Mouse (Mus musculus) limb, embryonic 12.5 days (tissue): ENCODE measurements around the gene Gtf2f1. TPM values are rescaled to one million over a fixed set of nuclear protein-coding genes. Genes with fewer than 3 reads are reported as not detected.

Experiments
- ATAC-seq: fragments of 200-750 bp; cut with Nextera tagmentation; 2 replicates; pipeline ENCODE4 v1.8.0; 2017; ENCODE audit warnings: low read depth, moderate TSS enrichment; ENCODE audit not compliant: insufficient number of reproducible peaks, insufficient read depth, low FRiP score, low TSS enrichment
- H3K27ac ChIP-seq: fragments of 300-500 bp; sonication (generic); 2 replicates; pipeline ENCODE4 v1.5.1; 2016; ENCODE audit warnings: mild to moderate bottlenecking, moderate library complexity
- H3K27me3 ChIP-seq: fragments of 300-500 bp; sonication (generic); 2 replicates; pipeline ENCODE4 v1.6.1; 2016; ENCODE audit warnings: mild to moderate bottlenecking, moderate library complexity
- H3K36me3 ChIP-seq: fragments of 300-500 bp; sonication (generic); 2 replicates; pipeline ENCODE4 v1.6.1; 2016; ENCODE audit warnings: mild to moderate bottlenecking, moderate library complexity
- H3K4me1 ChIP-seq: fragments of 300-500 bp; sonication (generic); replicated peaks from 2 replicates; pipeline ENCODE4 v1.6.1; 2016
- H3K4me2 ChIP-seq: fragments of 300-500 bp; sonication (generic); 2 replicates; pipeline ENCODE4 v1.6.1; 2016; ENCODE audit warnings: mild to moderate bottlenecking, moderate library complexity
- H3K4me3 ChIP-seq: fragments of 300-500 bp; sonication (generic); replicated peaks from 2 replicates; pipeline ENCODE4 v1.5.1; 2016; ENCODE audit warnings: mild to moderate bottlenecking
- H3K9ac ChIP-seq: fragments of 300-500 bp; sonication (generic); replicated peaks from 2 replicates; pipeline ENCODE4 v1.6.1; 2016; ENCODE audit warnings: mild to moderate bottlenecking, moderate library complexity
- H3K9me3 ChIP-seq: fragments of 300-500 bp; sonication (generic); 2 replicates; pipeline ENCODE4 v1.6.1; 2016; ENCODE audit warnings: mild to moderate bottlenecking, moderate library complexity
- WGBS: fragments of 180-500 bp; shearing (Covaris S2); methylation state at CpG from one replicate; pipeline ENCODE4 v1.1.7; 2016; 5-methylcytosine and 5-hydroxymethylcytosine counted together
- polyA plus RNA-seq: library from polyadenylated mRNA; unstranded; fragments of >200 nt; fragmentation: Nextera tagmentation; extraction: Ambion mirVana; gene quantifications from 2 replicates; pipeline ENCODE4 v1.2.1, GENCODE M21; 2016

Gene Gtf2f1
- polyA plus RNA-seq, 1 experiment from 2014 or later, result 61.5 TPM

DNA sequence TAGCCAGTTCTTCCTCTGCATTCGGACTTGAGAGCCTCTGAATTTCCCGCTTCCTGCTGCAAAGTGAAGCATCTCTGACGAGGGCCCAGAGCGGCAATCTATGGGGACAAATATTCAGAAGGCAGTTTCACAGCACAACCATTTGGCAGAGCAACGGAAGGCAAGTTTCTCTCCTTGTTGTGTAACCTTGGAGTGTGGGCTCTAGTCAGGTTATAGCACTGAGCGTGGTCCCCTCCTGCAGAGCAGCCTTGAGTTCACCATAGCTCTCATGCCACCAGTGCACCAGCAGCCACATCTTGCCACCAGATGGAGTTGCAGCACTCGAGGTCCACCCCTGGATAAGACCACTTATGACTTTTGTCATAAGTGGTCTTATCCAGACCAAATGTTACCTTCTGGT is 22.6 kb downstream of the Gtf2f1 start:
- no peak for ATAC-seq
- peaks cover 22% of the 10 kb centered on the region for H3K36me3 ChIP-seq
- no peak overlapping the region for H3K4me2 ChIP-seq
- H3K27me3 ChIP-seq, result no peaks in the 10 kb centered on the region
- H3K4me3 ChIP-seq, result no peak overlapping the region
- no peak overlapping the region for H3K9ac ChIP-seq
- H3K27ac ChIP-seq, result no peak overlapping the region
- WGBS, result 84% methylated on average over 7 of the region's 7 CpGs
- peaks cover 6% of the 10 kb centered on the region for H3K4me1 ChIP-seq
- no peaks in the 10 kb centered on the region for H3K9me3 ChIP-seq

DNA sequence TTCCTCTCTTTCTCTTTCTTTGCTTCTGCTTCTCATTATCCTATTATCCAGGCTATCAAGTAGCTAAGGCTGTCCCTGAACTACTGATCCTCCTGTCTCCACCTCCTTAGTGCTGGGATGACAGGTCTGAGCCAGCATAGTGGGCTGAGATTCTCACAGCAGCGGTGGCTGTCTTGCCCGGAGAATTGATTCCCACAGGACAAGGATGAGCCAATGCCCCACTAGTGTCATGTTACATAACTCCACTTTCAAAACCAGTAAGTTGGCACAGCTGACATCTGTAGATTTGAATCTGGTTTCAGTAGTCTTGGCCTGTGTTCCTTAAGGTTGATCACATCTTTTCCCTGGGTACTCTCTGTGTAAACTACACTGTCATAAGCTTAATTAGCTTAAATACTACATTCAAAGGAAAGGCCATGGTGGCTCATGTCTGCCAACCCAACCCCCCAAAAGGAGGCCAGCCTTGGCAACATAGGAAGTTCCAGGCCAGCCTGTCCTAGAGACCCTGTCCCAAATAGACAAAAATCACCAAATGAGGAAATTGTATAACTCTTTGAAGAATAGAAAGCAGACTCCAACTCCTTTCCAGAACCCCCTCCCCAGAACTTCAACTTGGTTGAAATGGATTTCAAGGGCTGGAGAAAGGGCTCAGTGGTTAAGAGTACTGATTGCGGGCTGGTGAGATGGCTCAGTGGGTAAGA is 24.8 kb downstream of the Gtf2f1 start:
- H3K4me1 ChIP-seq, result peaks cover 5% of the 10 kb centered on the region
- H3K27me3 ChIP-seq, result no peaks in the 10 kb centered on the region
- peaks cover 2% of the 10 kb centered on the region; the same call in 1 of the 2 replicates for H3K36me3 ChIP-seq
- no peak overlapping the region for H3K4me2 ChIP-seq
- no peak for ATAC-seq
- no peak overlapping the region for H3K4me3 ChIP-seq
- no peaks in the 10 kb centered on the region for H3K9me3 ChIP-seq
- 87% methylated on average over 3 of the region's 3 CpGs for WGBS
- no peak overlapping the region for H3K27ac ChIP-seq
- H3K9ac ChIP-seq, result no peak overlapping the region

DNA sequence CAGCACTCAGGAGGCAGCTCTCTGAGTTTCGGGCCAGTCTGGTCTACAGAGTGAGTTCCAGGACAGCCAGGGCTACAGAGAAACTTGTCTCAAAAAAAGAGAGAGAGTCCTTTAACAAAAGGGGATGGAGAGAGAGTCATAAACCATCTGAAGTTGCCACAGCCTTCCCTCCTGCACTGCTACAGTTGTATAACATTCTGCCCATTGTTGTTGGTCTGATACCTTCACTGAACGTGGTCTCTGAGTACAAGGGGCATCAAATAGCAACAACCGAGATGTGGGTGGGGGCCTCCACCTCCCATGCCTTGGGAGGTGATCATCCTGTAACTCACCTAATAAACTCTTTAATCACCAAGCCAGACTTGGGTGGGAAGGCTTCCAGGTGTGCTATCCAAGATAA is 25.4 kb downstream of the Gtf2f1 start:
- no peaks in the 10 kb centered on the region for H3K4me1 ChIP-seq
- H3K4me3 ChIP-seq, result no peak overlapping the region
- H3K27me3 ChIP-seq, result no peaks in the 10 kb centered on the region
- ATAC-seq, result no peak
- WGBS, result 81% methylated on average over 3 of the region's 3 CpGs
- no peaks in the 10 kb centered on the region for H3K36me3 ChIP-seq
- H3K9me3 ChIP-seq, result no peaks in the 10 kb centered on the region
- no peak overlapping the region for H3K27ac ChIP-seq
- H3K9ac ChIP-seq, result no peak overlapping the region
- no peak overlapping the region for H3K4me2 ChIP-seq

DNA sequence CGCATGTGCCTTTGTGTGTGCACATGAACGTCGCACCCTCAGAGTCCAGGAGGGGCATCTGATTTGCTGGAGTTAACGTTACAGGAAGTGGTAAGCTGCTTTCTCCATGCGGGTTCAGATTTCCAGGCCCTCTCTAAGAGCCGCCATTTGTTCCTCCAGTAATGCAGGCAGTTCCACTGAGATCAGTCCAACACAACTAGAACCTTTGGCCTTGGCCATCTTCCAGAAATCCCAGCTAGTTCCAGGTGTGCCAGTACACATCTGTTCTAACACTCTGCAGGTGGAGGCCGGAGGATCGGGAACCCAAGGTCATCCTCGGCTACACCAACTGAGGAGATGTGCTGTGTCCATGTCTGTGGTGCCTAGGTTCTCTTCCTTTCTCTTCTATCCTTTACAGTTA is 26.2 kb downstream of the Gtf2f1 start:
- WGBS, result 74% methylated on average over 9 of the region's 9 CpGs
- Histone ChIP-seq H3K27ac (no peak overlapping the region), H3K36me3 (no peaks in the 10 kb centered on the region), H3K4me2 (no peak overlapping the region), H3K4me3 (no peak overlapping the region), H3K4me1 (no peaks in the 10 kb centered on the region), H3K9ac (no peak overlapping the region), H3K27me3 (no peaks in the 10 kb centered on the region), H3K9me3 (no peaks in the 10 kb centered on the region)
- ATAC-seq, result no peak

DNA sequence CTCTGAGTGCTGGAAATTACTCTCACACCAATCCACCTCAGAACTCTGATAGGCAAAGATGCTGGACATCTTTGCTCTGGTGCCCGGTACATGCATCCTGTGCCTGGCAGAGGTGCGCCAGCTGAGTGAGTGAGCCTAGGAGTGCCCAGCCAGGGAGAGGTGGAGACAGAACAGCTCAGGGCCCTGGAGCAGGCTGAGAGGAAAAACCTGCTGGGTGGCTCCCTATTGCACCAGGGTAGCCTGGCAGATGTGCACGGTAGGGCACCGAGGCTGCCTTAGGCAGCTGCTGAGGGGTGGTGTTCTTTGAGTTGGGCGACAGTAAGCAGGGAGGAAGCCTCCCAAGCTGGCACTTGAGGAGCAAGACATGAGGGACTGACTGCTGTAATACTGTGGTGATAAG is 29.1 kb downstream of the Gtf2f1 start, which contains the start of gene Acer1:
Gene Acer1, minus strand, starts transcription at position 114 of the 400 bp plus-strand sequence.
- Histone ChIP-seq H3K27me3 (no peaks in the 10 kb centered on the region), H3K4me3 (no peak within 1 kb of the TSS), H3K4me2 (no peak within 1 kb of the TSS), H3K36me3 (no peaks in the 10 kb centered on the region), H3K27ac (no peak within 1 kb of the TSS), H3K4me1 (peaks cover 4% of the 10 kb centered on the region; the same call in 1 of the 2 replicates), H3K9ac (no peak within 1 kb of the TSS), H3K9me3 (no peaks in the 10 kb centered on the region)
- no peak for ATAC-seq
- 74% methylated on average over 5 of the region's 5 CpGs for WGBS

DNA sequence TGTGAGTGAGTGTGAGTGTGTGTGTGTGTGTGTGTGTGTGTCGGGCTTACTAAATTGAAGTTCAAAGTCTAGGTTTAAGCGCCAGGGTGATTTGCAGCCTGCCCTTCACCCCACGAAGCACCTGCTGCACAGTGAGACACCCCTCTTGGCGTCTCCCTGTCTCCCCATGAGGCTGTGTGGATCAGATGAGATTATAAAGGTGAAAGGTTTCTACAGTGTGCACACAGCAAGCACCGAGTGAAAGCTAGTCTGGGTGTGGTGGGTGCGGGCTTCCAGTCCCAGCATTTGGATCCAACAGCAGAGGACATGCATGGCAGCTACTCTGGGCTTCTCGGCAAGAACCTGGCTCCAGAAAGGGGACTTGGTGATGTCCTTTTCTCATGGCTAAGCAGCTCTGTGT is 30.0 kb downstream of the Gtf2f1 start:
- no peaks in the 10 kb centered on the region for H3K9me3 ChIP-seq
- no peak overlapping the region for H3K9ac ChIP-seq
- no peak for ATAC-seq
- no peak overlapping the region for H3K4me3 ChIP-seq
- WGBS, result 68% methylated on average over 7 of the region's 7 CpGs
- H3K4me2 ChIP-seq, result no peak overlapping the region
- H3K27me3 ChIP-seq, result no peaks in the 10 kb centered on the region
- peaks cover 4% of the 10 kb centered on the region; the same call in 1 of the 2 replicates for H3K4me1 ChIP-seq
- H3K27ac ChIP-seq, result no peak overlapping the region
- no peaks in the 10 kb centered on the region for H3K36me3 ChIP-seq

DNA sequence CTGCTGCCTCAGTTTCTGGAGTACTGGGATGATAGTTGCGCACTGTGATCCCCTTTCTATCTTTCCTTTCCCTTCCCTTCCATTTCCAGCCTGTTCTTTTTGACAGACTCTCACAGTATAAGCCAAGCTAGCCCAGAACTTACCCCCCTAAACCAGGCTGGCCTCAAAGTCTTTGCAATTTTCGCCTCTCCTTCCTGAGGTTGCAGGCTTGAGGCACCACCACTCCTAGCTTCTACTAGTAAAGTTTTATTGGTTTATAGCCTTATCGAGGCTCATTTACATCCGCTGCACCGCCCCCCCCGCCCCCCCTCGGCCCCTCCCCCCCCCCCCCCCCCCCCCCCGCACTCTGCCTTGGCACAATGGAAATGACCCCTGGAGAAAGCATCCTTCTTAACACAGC is 31.6 kb downstream of the Gtf2f1 start:
- WGBS, result 35% methylated on average over 4 of the region's 8 CpGs
- H3K9me3 ChIP-seq, result no peaks in the 10 kb centered on the region
- H3K4me3 ChIP-seq, result no peak overlapping the region
- no peak overlapping the region for H3K9ac ChIP-seq
- H3K27ac ChIP-seq, result no peak overlapping the region
- H3K4me2 ChIP-seq, result no peak overlapping the region
- peaks cover 4% of the 10 kb centered on the region; the same call in 1 of the 2 replicates for H3K4me1 ChIP-seq
- H3K36me3 ChIP-seq, result no peaks in the 10 kb centered on the region
- no peaks in the 10 kb centered on the region for H3K27me3 ChIP-seq
- ATAC-seq, result no peak

DNA sequence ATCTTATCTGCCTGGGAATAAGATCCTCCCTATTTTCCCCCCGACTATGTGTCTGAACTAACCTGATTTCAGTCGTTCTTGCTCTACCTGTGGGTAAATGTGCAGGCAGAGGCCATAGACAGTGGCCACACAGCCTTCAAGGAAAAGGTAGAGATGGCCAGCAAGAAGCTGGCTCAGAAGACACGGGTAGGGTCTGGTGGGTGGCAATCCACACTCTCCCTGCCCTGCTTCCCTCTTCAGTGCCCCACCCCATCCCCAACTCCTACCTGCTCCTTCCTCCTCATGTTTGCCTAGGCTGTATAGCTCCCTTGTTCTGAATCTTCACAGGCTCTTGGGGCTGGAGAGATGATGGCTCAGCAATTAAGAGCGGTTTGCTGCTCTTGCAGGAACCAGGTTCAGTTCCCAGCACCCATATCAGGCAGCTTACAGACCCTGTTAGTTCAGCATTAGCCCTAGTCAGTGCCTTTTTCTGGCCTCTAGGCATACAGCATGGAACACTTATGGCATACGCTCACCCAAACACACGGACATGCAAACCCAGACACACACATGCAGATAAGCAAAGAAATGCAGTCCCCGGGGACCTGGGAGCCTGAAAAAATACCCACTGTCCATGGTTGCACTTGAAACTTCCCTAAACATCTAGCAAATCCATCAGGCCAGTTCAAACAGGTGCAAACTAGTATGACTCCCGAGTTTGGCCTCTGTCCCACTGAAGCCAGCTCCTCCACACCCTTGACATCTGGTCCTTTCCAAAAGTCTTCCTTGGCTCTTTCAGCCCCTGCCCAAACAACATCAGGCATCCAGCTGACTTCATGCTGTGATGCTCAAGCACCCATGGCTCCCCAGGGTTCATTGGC is 34.3 kb downstream of the Gtf2f1 start:
- H3K27ac ChIP-seq, result no peak overlapping the region
- no peaks in the 10 kb centered on the region for H3K36me3 ChIP-seq
- H3K27me3 ChIP-seq, result no peaks in the 10 kb centered on the region
- no peak overlapping the region for H3K4me2 ChIP-seq
- WGBS, result 84% methylated on average over 8 of the region's 8 CpGs
- H3K9ac ChIP-seq, result no peak overlapping the region
- no peak for ATAC-seq
- H3K9me3 ChIP-seq, result no peaks in the 10 kb centered on the region
- H3K4me3 ChIP-seq, result no peak overlapping the region
- H3K4me1 ChIP-seq, result peaks cover 4% of the 10 kb centered on the region; the same call in 1 of the 2 replicates

DNA sequence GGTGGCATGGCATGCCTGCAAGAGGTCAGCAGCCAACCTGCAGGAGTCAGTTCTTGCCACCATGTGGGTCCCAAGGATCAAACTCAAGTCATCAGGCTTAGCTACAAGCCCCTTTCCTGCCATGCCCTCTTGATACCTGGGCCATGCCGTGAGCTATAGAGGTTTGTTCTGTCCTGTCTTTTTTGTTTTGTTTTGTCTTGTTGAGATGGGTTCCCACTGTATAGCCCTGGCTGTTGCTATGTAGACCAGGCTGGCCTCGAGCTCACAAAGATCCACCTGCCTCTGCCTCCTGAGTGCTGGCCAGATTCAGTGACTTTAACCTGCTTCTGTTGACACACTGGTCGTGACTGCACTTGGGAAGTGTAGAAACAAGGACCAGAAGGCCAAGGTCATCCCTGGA is 35.7 kb downstream of the Gtf2f1 start:
- 81% methylated on average over 3 of the region's 3 CpGs for WGBS
- Histone ChIP-seq H3K9ac (no peak overlapping the region), H3K4me2 (no peak overlapping the region), H3K27ac (no peak overlapping the region), H3K4me1 (peaks cover 4% of the 10 kb centered on the region; the same call in 1 of the 2 replicates), H3K36me3 (no peaks in the 10 kb centered on the region), H3K27me3 (no peaks in the 10 kb centered on the region), H3K4me3 (no peak overlapping the region), H3K9me3 (no peaks in the 10 kb centered on the region)
- ATAC-seq, result no peak

DNA sequence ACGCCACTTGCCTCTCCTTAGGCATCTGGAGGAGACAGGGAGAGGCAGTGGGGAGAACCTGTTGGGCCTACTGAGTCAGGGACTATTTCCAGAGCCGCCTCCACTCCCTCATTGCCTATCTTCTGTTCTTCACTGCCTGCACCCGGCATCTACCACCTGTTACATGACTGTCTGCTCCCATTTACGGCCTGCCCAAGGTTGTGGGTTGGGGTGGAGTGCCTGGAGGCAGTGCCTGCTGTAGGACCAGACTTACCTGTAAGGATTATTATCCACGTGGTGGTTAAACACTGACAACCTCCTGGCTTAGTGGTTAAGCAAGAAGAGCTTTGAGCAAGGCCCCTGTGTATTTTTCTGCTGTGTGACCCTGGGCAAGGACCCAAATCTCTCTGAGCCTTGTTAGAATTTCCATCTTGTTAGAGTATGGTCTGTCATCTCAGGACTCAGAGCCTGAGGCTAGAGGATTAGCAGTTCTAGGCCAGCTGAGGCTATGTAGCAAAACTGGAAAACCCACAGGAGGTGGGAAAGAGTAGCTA is 36.3 kb downstream of the Gtf2f1 start:
- ATAC-seq, result no peak
- Histone ChIP-seq H3K27me3 (peaks cover 4% of the 10 kb centered on the region; the same call in 1 of the 2 replicates), H3K4me2 (no peak overlapping the region), H3K4me1 (peaks cover 4% of the 10 kb centered on the region; the same call in 1 of the 2 replicates), H3K27ac (no peak overlapping the region), H3K9me3 (no peaks in the 10 kb centered on the region), H3K4me3 (no peak overlapping the region), H3K9ac (no peak overlapping the region), H3K36me3 (no peaks in the 10 kb centered on the region)
- WGBS, result 73% methylated on average over 5 of the region's 5 CpGs

DNA sequence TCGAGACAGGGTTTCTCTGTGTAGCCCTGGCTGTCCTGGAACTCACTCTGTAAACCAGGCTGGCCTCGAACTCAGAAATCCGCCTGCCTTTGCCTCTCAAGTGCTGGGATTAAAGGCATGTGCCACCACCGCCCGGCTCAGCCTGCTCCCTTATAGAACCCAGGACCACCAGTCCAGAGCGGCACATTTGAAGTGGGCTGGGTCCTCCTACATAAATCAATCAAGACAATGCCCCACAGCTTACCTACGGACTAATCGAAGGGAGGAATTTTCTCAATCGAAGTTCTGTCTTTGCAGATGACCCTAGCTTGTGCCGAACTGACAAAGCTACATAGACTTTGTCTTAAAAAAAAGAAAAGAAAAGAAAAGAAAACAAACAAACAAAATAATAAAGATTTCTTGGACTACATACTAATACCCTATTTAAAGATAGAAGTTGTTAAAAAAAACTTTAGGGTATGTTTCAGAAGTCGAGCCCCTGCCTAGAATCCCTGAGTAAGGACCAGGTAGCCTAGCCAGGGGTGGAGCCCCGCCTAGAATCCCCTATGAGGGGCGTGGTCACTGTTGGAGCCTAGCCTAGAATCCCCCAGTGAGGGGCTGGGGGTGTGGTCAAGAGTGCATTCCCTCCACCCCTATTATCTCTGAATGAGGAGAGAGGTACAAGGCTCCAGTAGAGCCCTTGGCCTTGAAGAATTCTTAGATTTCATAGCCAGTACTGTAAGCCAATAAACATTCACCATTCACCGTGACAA is 37.0 kb downstream of the Gtf2f1 start:
- no peak for ATAC-seq
- H3K27ac ChIP-seq, result no peak overlapping the region
- H3K27me3 ChIP-seq, result peaks cover 10% of the 10 kb centered on the region; the same call in 1 of the 2 replicates
- H3K9ac ChIP-seq, result no peak overlapping the region
- H3K4me2 ChIP-seq, result no peak overlapping the region
- H3K36me3 ChIP-seq, result no peaks in the 10 kb centered on the region
- H3K4me1 ChIP-seq, result no peaks in the 10 kb centered on the region
- 66% methylated on average over 13 of the region's 14 CpGs for WGBS
- H3K9me3 ChIP-seq, result no peaks in the 10 kb centered on the region
- H3K4me3 ChIP-seq, result no peak overlapping the region
